Mouse (Mus musculus): ENCODE measurements around the gene Tifa. TPM values are rescaled to one million over a fixed set of nuclear protein-coding genes. Genes with fewer than 3 reads are reported as not detected.

Tifa gene
- polyA plus RNA-seq, 1 experiment from 2014 or later: 7.7 TPM

- TF ChIP-seq CTCF (IDR thresholded peaks at IDR 0.05; ENCODE audit: low read depth) (no peak), EP300 (optimal IDR thresholded peaks at IDR 0.05) (no peak)
- no peaks in the 10 kb centered on the region for H3K4me1 ChIP-seq (replicated peaks; ENCODE audit: control insufficient read depth, insufficient read depth)
- no peak overlapping the region for H3K4me2 ChIP-seq (replicated peaks; ENCODE audit: low read depth)
- H3K9me3 ChIP-seq (ENCODE audit: control insufficient read depth, low read length): no peaks in the 10 kb centered on the region
- H3K27me3 ChIP-seq (ENCODE audit: control insufficient read depth, insufficient read depth, low read length): no peaks in the 10 kb centered on the region
- no peaks in the 10 kb centered on the region for H3K36me3 ChIP-seq (ENCODE audit: control insufficient read depth, insufficient read depth, low read length)
- no peak overlapping the region for H3K27ac ChIP-seq (replicated peaks)
- DNase-seq (ENCODE audit: low spot score) (no peak), ATAC-seq (ENCODE audit: low FRiP score, low TSS enrichment) (no peak)
- 85% methylated on average over 8 of the region's 8 CpGs for WGBS
- H3K4me3 ChIP-seq (ENCODE audit: low read depth, low read length): no peak overlapping the region
- H3K9ac ChIP-seq (ENCODE audit: low read length): no peak overlapping the region
Observed at GRCm38 (mm10) chr3:127841926-127842325, 52.3 kb downstream of the Tifa start.

GRCm38 (mm10) chr3:127843324-127843940 lies 53.8 kb downstream of the Tifa start:
- H3K4me1 ChIP-seq (replicated peaks; ENCODE audit: control insufficient read depth, insufficient read depth): no peaks in the 10 kb centered on the region
- DNase-seq (ENCODE audit: low spot score) (no peak), ATAC-seq (ENCODE audit: low FRiP score, low TSS enrichment) (no peak)
- H3K4me2 ChIP-seq (replicated peaks; ENCODE audit: low read depth): no peak overlapping the region
- H3K9me3 ChIP-seq (ENCODE audit: control insufficient read depth, low read length): no peaks in the 10 kb centered on the region
- no peak overlapping the region for H3K27ac ChIP-seq (replicated peaks)
- H3K9ac ChIP-seq (ENCODE audit: low read length): no peak overlapping the region
- H3K4me3 ChIP-seq (ENCODE audit: low read depth, low read length): no peak overlapping the region
- TF ChIP-seq CTCF (IDR thresholded peaks at IDR 0.05; ENCODE audit: low read depth) (no peak), EP300 (optimal IDR thresholded peaks at IDR 0.05) (no peak)
- WGBS: 56% methylated on average over 2 of the region's 2 CpGs
- H3K36me3 ChIP-seq (ENCODE audit: control insufficient read depth, insufficient read depth, low read length): no peaks in the 10 kb centered on the region
- H3K27me3 ChIP-seq (ENCODE audit: control insufficient read depth, insufficient read depth, low read length): no peaks in the 10 kb centered on the region

- Histone ChIP-seq H3K4me1 (replicated peaks; ENCODE audit: control insufficient read depth, insufficient read depth) (no peaks in the 10 kb centered on the region), H3K4me2 (replicated peaks; ENCODE audit: low read depth) (no peak overlapping the region), H3K36me3 (ENCODE audit: control insufficient read depth, insufficient read depth, low read length) (no peaks in the 10 kb centered on the region), H3K9me3 (ENCODE audit: control insufficient read depth, low read length) (no peaks in the 10 kb centered on the region), H3K27ac (replicated peaks) (no peak overlapping the region), H3K9ac (ENCODE audit: low read length) (no peak overlapping the region), H3K27me3 (ENCODE audit: control insufficient read depth, insufficient read depth, low read length) (no peaks in the 10 kb centered on the region), H3K4me3 (ENCODE audit: low read depth, low read length) (no peak overlapping the region)
- 52% methylated on average over 5 of the region's 5 CpGs for WGBS
- TF ChIP-seq EP300 (optimal IDR thresholded peaks at IDR 0.05) (no peak), CTCF (IDR thresholded peaks at IDR 0.05; ENCODE audit: low read depth) (no peak)
- ATAC-seq (ENCODE audit: low FRiP score, low TSS enrichment) (no peak), DNase-seq (ENCODE audit: low spot score) (no peak)
Observed at GRCm38 (mm10) chr3:127843941-127844327, 54.3 kb downstream of the Tifa start.

- Histone ChIP-seq H3K9me3 (ENCODE audit: control insufficient read depth, low read length) (no peaks in the 10 kb centered on the region), H3K36me3 (ENCODE audit: control insufficient read depth, insufficient read depth, low read length) (no peaks in the 10 kb centered on the region), H3K9ac (ENCODE audit: low read length) (no peak overlapping the region), H3K4me2 (replicated peaks; ENCODE audit: low read depth) (no peak overlapping the region), H3K4me1 (replicated peaks; ENCODE audit: control insufficient read depth, insufficient read depth) (no peaks in the 10 kb centered on the region), H3K27ac (replicated peaks) (no peak overlapping the region), H3K27me3 (ENCODE audit: control insufficient read depth, insufficient read depth, low read length) (no peaks in the 10 kb centered on the region), H3K4me3 (ENCODE audit: low read depth, low read length) (no peak overlapping the region)
- TF ChIP-seq EP300 (optimal IDR thresholded peaks at IDR 0.05) (no peak), CTCF (IDR thresholded peaks at IDR 0.05; ENCODE audit: low read depth) (no peak)
- WGBS: 63% methylated on average over 11 of the region's 11 CpGs
- DNase-seq (ENCODE audit: low spot score): no peak
- no peak for ATAC-seq (ENCODE audit: low FRiP score, low TSS enrichment)
Observed at GRCm38 (mm10) chr3:127848088-127848808, 58.6 kb downstream of the Tifa start.

GRCm38 (mm10) chr3:127849922-127850321 lies 60.3 kb downstream of the Tifa start:
- ATAC-seq (ENCODE audit: low FRiP score, low TSS enrichment) (no peak), DNase-seq (ENCODE audit: low spot score) (no peak)
- Histone ChIP-seq H3K9me3 (ENCODE audit: control insufficient read depth, low read length) (no peaks in the 10 kb centered on the region), H3K27me3 (ENCODE audit: control insufficient read depth, insufficient read depth, low read length) (no peaks in the 10 kb centered on the region), H3K9ac (ENCODE audit: low read length) (no peak overlapping the region), H3K4me2 (replicated peaks; ENCODE audit: low read depth) (no peak overlapping the region), H3K4me3 (ENCODE audit: low read depth, low read length) (no peak overlapping the region), H3K27ac (replicated peaks) (no peak overlapping the region), H3K4me1 (replicated peaks; ENCODE audit: control insufficient read depth, insufficient read depth) (no peaks in the 10 kb centered on the region), H3K36me3 (ENCODE audit: control insufficient read depth, insufficient read depth, low read length) (no peaks in the 10 kb centered on the region)
- no peak for TF ChIP-seq CTCF (IDR thresholded peaks at IDR 0.05; ENCODE audit: low read depth)
- no peak for TF ChIP-seq EP300 (optimal IDR thresholded peaks at IDR 0.05)
- 87% methylated on average over 5 of the region's 5 CpGs for WGBS

All from stomach, postnatal 0 days (tissue).